Mouse (Mus musculus) midbrain, embryonic 11.5 days (tissue): Measurements from ENCODE around the gene Crxos. TPM values are rescaled to one million over a fixed set of nuclear protein-coding genes. Genes with fewer than 3 reads are reported as not detected.

Source experiments
- ATAC-seq: fragments of 200-750 bp; cut with Nextera tagmentation; 2 replicates; pipeline ENCODE4 v1.8.0; 2017; ENCODE audit warnings: moderate TSS enrichment, moderate library complexity; ENCODE audit not compliant: low FRiP score
- DNase-seq: peaks from one replicate; pipeline ENCODE4 v3.0.0; 2015; ENCODE audit warnings: low spot score; ENCODE audit errors: missing footprints
- H3K27ac ChIP-seq: fragments of 300-500 bp; sonication (generic); 2 replicates; pipeline ENCODE4 v1.5.1; 2014; ENCODE audit warnings: low read depth, low read length
- H3K27me3 ChIP-seq: fragments of 300-500 bp; sonication (generic); 2 replicates; pipeline ENCODE4 v1.6.1; 2014; ENCODE audit warnings: mild to moderate bottlenecking, low read length, moderate library complexity, mixed read lengths; ENCODE audit not compliant: control insufficient read depth, insufficient read depth
- H3K36me3 ChIP-seq: fragments of 300-500 bp; sonication (generic); 2 replicates; pipeline ENCODE4 v1.6.1; 2014; ENCODE audit warnings: mild to moderate bottlenecking, low read length, moderate library complexity, mixed read lengths; ENCODE audit not compliant: control insufficient read depth, insufficient read depth
- H3K4me1 ChIP-seq: fragments of 300-500 bp; sonication (generic); 2 replicates; pipeline ENCODE4 v1.6.1; 2014; ENCODE audit warnings: low read length; ENCODE audit not compliant: control insufficient read depth, insufficient read depth
- H3K4me2 ChIP-seq: fragments of 300-500 bp; sonication (generic); 2 replicates; pipeline ENCODE4 v1.6.1; 2014; ENCODE audit warnings: mild to moderate bottlenecking, moderate library complexity
- H3K4me3 ChIP-seq: fragments of 300-500 bp; sonication (generic); 2 replicates; pipeline ENCODE4 v1.5.1; 2014; ENCODE audit warnings: low read depth, low read length
- H3K9ac ChIP-seq: fragments of 300-500 bp; sonication (generic); 2 replicates; pipeline ENCODE4 v1.6.1; 2014; ENCODE audit warnings: low read length
- H3K9me3 ChIP-seq: fragments of 300-500 bp; sonication (generic); 2 replicates; pipeline ENCODE4 v1.6.1; 2016; ENCODE audit warnings: low read length; ENCODE audit not compliant: control insufficient read depth
- WGBS: fragments of 180-500 bp; shearing (Covaris S2); extraction: QIAGEN DNeasy Blood & Tissue Kit; methylation state at CpG from one replicate; pipeline ENCODE4 v1.1.7; 2014; 5-methylcytosine and 5-hydroxymethylcytosine counted together
- polyA plus RNA-seq: library from polyadenylated mRNA; unstranded; fragments of >200 nt; fragmentation: Nextera tagmentation; extraction: Ambion mirVana; gene quantifications from 2 replicates; pipeline ENCODE4 v1.2.1, GENCODE M21; 2014

Gene Crxos
- polyA plus RNA-seq, 1 experiment from 2014 or later = 0.08 TPM

- no peaks in the 10 kb centered on the region for H3K9me3 ChIP-seq
- H3K4me3 ChIP-seq = no peak overlapping the region
- 78% methylated on average over 3 of the region's 3 CpGs for WGBS
- no peak overlapping the region for H3K4me2 ChIP-seq
- H3K9ac ChIP-seq = no peak overlapping the region
- H3K27ac ChIP-seq = no peak overlapping the region
- H3K36me3 ChIP-seq = peaks cover 16% of the 10 kb centered on the region
- no peak for ATAC-seq
- no peaks in the 10 kb centered on the region for H3K27me3 ChIP-seq
- H3K4me1 ChIP-seq = peaks cover 10% of the 10 kb centered on the region
- DNase-seq = peak; percentile 79
These were observed 33.8 kb downstream of the Crxos start for GRCm38 (mm10) chr7:15916134-15916723.

DNA sequence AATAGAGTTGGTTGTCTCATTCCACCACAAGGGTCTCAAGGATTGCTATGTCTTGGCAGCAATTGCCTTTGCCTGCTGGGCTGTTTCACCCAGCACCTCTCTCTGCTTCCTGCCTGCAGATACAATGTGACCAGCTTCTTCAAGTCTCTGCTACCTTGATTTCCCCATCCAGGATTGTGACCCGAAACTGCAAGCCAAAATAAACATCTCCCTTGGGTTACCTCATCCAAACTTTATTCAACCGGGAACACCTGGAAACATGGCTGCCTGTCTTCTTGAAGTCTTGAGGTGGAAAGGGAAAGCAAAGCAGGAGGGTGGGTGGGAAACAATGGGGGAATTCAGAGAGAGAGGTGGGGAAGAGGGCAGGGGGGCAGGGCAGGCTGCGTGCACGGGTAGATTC, 34.6 kb downstream of the Crxos start:
- Histone ChIP-seq H3K27me3 (no peaks in the 10 kb centered on the region), H3K4me1 (peaks cover 12% of the 10 kb centered on the region)
- 92% methylated on average over 4 of the region's 4 CpGs for whole genome bisulfite sequencing

GRCm38 (mm10) chr7:15918371-15918770, 36.0 kb downstream of the Crxos start:
- Histone ChIP-seq H3K36me3 (peaks cover 16% of the 10 kb centered on the region), H3K27me3 (no peaks in the 10 kb centered on the region), H3K27ac (no peak overlapping the region), H3K9ac (no peak overlapping the region), H3K4me3 (no peak overlapping the region), H3K4me2 (no peak overlapping the region), H3K4me1 (peaks cover 15% of the 10 kb centered on the region), H3K9me3 (no peaks in the 10 kb centered on the region)
- ATAC-seq = no peak
- no peak for DNase-seq

More for the DNA sequence above, 34.6 kb downstream of the Crxos start:
- ATAC-seq (no peak), DNase-seq (peak; percentile 76)
- Histone ChIP-seq H3K36me3 (peaks cover 16% of the 10 kb centered on the region), H3K4me2 (no peak overlapping the region), H3K9ac (no peak overlapping the region), H3K9me3 (no peaks in the 10 kb centered on the region), H3K4me3 (no peak overlapping the region), H3K27ac (no peak overlapping the region)

DNA sequence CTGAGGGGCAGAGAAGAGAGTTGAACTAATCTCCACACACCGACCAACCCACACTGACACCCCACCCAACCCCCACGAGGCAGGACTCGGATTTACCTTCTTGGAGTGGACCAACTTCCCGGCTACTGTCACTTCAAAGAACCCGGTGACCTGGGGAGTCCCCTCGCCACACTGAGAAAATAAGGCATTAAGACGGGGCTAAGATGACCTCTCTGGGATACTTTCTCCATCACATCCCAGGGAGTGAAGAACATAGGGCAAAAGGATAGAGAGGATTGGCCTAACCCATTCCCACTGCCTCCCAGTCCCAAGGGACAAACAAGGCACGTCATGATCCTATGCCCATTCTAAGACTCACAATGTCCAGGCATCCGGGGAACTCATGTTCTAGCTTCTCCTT, 37.5 kb downstream of the Crxos start:
- 90% methylated on average over 9 of the region's 9 CpGs for WGBS
- peak; percentile 83 for DNase-seq
- ATAC-seq = no peak
- Histone ChIP-seq H3K27me3 (no peaks in the 10 kb centered on the region), H3K4me1 (peaks cover 15% of the 10 kb centered on the region), H3K27ac (no peak overlapping the region), H3K4me3 (no peak overlapping the region; the same call in 1 of the 2 replicates), H3K9ac (no peak overlapping the region), H3K4me2 (peak overlapping the region; percentile 86), H3K36me3 (peaks cover 16% of the 10 kb centered on the region), H3K9me3 (no peaks in the 10 kb centered on the region)

GRCm38 (mm10) chr7:15920645-15921190, 38.3 kb downstream of the Crxos start:
- no peak for ATAC-seq
- Histone ChIP-seq H3K27me3 (no peaks in the 10 kb centered on the region), H3K27ac (no peak overlapping the region), H3K4me3 (peak overlapping the region; percentile 65), H3K36me3 (peaks cover 16% of the 10 kb centered on the region), H3K9me3 (no peaks in the 10 kb centered on the region), H3K4me2 (peak overlapping the region; percentile 86), H3K4me1 (peaks cover 15% of the 10 kb centered on the region), H3K9ac (peak overlapping the region; percentile 82)
- DNase-seq = peak; percentile 57
- 96% methylated on average over 6 of the region's 6 CpGs for WGBS

GRCm38 (mm10) chr7:15921796-15922195, 39.4 kb downstream of the Crxos start:
- Histone ChIP-seq H3K9me3 (no peaks in the 10 kb centered on the region), H3K36me3 (peaks cover 16% of the 10 kb centered on the region), H3K9ac (peak overlapping the region; percentile 82), H3K4me1 (peaks cover 15% of the 10 kb centered on the region), H3K4me3 (peak overlapping the region; percentile 65), H3K27ac (peak overlapping the region; percentile 65; the same call in 1 of the 2 replicates), H3K27me3 (no peaks in the 10 kb centered on the region), H3K4me2 (peak overlapping the region; percentile 86)
- ATAC-seq = peak; percentile 67
- no peak for DNase-seq
- 1% methylated on average over 10 of the region's 10 CpGs for WGBS

- Histone ChIP-seq H3K9ac (peak within 1 kb of the TSS; percentile 82), H3K9me3 (no peaks in the 10 kb centered on the region), H3K36me3 (peaks cover 14% of the 10 kb centered on the region), H3K4me1 (peaks cover 15% of the 10 kb centered on the region), H3K4me2 (peak within 1 kb of the TSS; percentile 86), H3K4me3 (peak within 1 kb of the TSS; percentile 65), H3K27me3 (no peaks in the 10 kb centered on the region), H3K27ac (peak within 1 kb of the TSS; percentile 65)
- under 1% methylated on average over 33 of the region's 33 CpGs for WGBS
- DNase-seq = peak; percentile 100
- ATAC-seq = peak; percentile 96
These were observed 39.9 kb downstream of the Crxos start, which contains the start of gene Selenow for GRCm38 (mm10) chr7:15922220-15922773. Selenow (minus strand) TSS chr7:15922402.

- ATAC-seq (peak; percentile 48), DNase-seq (no peak)
- no peaks in the 10 kb centered on the region for H3K4me1 ChIP-seq
- H3K36me3 ChIP-seq = no peaks in the 10 kb centered on the region
- no peak overlapping the region for H3K4me3 ChIP-seq
- H3K4me2 ChIP-seq = no peak overlapping the region
- H3K9ac ChIP-seq = no peak overlapping the region
- H3K27me3 ChIP-seq = no peaks in the 10 kb centered on the region
- WGBS = 38% methylated on average over 4 of the region's 4 CpGs
- no peaks in the 10 kb centered on the region for H3K9me3 ChIP-seq
- H3K27ac ChIP-seq = no peak overlapping the region
These were observed 47.5 kb downstream of the Crxos start for GRCm38 (mm10) chr7:15929910-15930309.

DNA sequence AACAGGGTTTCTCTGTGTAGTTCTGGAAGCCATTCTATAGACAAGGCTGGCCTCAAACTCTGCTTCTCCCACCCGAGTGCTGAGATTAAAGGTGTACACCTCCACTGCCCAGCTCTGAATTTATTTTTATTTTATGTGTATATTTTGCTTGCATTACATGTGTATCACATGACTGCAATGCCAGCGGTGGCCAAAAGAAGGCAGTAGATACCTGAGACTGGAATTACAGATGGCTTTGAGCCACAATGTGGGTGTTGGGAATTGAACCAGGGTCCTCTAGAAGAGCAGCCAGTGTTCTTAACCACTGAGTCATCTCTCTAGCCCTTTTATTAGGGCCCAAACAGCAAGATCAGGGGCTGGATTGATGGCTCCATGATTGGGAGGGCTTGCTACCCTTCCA, 48.1 kb downstream of the Crxos start:
- no peak overlapping the region for H3K4me3 ChIP-seq
- no peaks in the 10 kb centered on the region for H3K4me1 ChIP-seq
- H3K9me3 ChIP-seq = no peaks in the 10 kb centered on the region; the same call in 1 of the 2 replicates
- no peak overlapping the region for H3K9ac ChIP-seq
- WGBS = 62% methylated on average over 2 of the region's 2 CpGs
- H3K27ac ChIP-seq = no peak overlapping the region
- DNase-seq = no peak
- H3K27me3 ChIP-seq = no peaks in the 10 kb centered on the region
- no peak for ATAC-seq
- no peak overlapping the region for H3K4me2 ChIP-seq
- no peaks in the 10 kb centered on the region for H3K36me3 ChIP-seq
